Mouse (Mus musculus): ENCODE measurements around the gene Foxo1. TPM values are rescaled to one million over a fixed set of nuclear protein-coding genes. Genes with fewer than 3 reads are reported as not detected.

Foxo1 gene
- total and polyA plus RNA-seq, 2 experiments from 2014 or later, result 3.6 to 4.7 TPM

DNA sequence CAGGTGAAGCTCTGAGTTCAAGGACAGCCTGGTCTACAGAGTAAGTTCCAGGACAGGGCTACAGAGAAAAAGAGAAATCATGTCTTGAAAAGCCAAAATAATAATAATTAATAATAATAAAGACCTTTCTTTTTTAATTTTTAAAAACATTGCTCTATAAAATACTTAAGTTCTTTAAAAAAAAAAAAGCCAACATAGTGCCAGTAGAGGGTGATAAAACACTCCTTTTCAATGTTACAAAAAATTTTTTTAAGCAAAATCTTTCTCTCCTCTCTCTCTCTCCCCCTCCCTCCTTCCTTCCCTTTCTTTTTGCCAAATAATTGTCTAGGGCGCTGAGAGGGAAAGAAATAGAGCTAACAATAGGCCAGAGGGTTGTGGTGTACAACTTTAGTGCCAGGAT is 17.0 kb upstream of the Foxo1 start:
- no peaks in the 10 kb centered on the region for H3K4me1 ChIP-seq (ENCODE audit: control insufficient read depth, insufficient read depth)
- no peak overlapping the region for H3K27ac ChIP-seq (ENCODE audit: low read depth)
- no peak for DNase-seq (ENCODE audit: low spot score)
- H3K9ac ChIP-seq (replicated peaks; ENCODE audit: low read depth, low read length), result no peak overlapping the region
- H3K27me3 ChIP-seq (ENCODE audit: control insufficient read depth, insufficient read depth, low read length), result no peaks in the 10 kb centered on the region
- H3K4me3 ChIP-seq (ENCODE audit: low read depth, low read length), result no peak overlapping the region
- ATAC-seq (ENCODE audit: insufficient read depth, low read depth), result no peak
- TF ChIP-seq CTCF (IDR thresholded peaks at IDR 0.05; ENCODE audit: low read depth), result no peak
- 20% methylated on average over 1 of the region's 1 CpGs for WGBS
- no peak overlapping the region for H3K4me2 ChIP-seq (ENCODE audit: low read depth, low read length)
- H3K36me3 ChIP-seq (replicated peaks; ENCODE audit: control insufficient read depth, insufficient read depth, low read length), result no peaks in the 10 kb centered on the region
- no peaks in the 10 kb centered on the region for H3K9me3 ChIP-seq (replicated peaks; ENCODE audit: control insufficient read depth, low read length)

DNA sequence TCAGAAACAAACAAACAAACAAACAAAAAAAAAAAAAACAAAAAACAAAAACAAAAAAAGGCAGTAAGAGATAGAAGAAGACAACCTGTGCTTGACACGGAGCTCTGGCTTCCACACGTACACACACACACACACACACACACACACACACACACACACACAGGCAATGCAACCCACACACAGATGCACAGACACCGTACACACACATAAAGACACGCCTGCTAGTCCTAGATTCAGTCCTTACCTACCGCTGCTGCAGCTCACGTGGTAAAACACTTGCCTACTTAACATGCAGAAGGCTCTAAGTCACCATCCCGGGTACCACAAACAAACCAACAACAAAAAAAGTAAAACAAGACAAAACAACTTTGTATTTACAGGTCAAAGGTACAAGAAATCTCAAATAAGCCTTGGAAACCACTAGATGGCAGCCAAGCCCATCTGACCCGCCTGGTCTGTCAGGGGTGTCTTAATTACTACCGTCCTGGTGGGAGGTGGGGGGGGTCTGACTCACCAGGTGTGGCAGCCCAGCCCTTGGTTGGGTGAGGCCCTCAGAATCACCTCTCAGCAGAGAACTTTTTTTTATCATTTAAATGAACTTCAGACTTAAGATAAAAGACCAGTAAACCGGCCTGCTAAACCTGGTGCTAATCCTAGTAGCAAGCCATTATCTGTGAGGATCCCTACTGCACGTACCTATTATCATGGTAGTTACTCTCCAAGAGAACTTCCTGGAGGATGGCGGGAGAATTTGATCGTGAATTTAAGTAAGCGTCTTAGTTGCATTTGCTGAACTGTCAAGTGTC is 14.3 kb upstream of the Foxo1 start:
- Histone ChIP-seq H3K36me3 (replicated peaks; ENCODE audit: control insufficient read depth, insufficient read depth, low read length) (no peaks in the 10 kb centered on the region), H3K4me2 (ENCODE audit: low read depth, low read length) (no peak overlapping the region), H3K9ac (replicated peaks; ENCODE audit: low read depth, low read length) (no peak overlapping the region), H3K9me3 (replicated peaks; ENCODE audit: control insufficient read depth, low read length) (no peaks in the 10 kb centered on the region), H3K4me1 (ENCODE audit: control insufficient read depth, insufficient read depth) (0 out of 2 replicates have a peak, but pooled peaks cover 7% of the 10 kb centered on the region), H3K27me3 (ENCODE audit: control insufficient read depth, insufficient read depth, low read length) (no peaks in the 10 kb centered on the region), H3K4me3 (ENCODE audit: low read depth, low read length) (no peak overlapping the region), H3K27ac (ENCODE audit: low read depth) (no peak overlapping the region)
- DNase-seq (ENCODE audit: low spot score) (no peak), ATAC-seq (ENCODE audit: insufficient read depth, low read depth) (no peak)
- 25% methylated on average over 14 of the region's 14 CpGs for WGBS
- TF ChIP-seq CTCF (IDR thresholded peaks at IDR 0.05; ENCODE audit: low read depth), result peak; percentile 60
- no peak for TF ChIP-seq EP300 (IDR thresholded peaks at IDR 0.05; ENCODE audit: low read depth)

DNA sequence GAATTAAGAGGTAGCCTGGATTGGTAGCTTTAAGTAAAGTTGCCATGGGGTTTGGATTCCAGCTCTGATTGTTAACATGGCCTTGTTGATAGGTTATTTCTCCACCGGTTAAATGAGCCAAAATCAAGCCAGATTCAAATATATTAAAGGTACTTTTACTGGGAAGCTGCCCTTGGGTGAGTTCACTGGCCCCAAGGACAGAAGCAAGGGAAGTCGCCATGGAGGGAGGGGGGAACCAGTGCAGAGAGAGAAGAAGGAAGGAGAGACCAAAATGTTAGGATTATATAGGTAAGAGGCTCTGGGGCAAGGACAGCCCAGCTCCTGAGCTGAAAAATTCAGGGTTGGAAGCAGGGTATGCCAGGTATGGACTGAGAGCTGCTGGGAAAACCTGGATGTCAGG is 13.6 kb upstream of the Foxo1 start:
- Histone ChIP-seq H3K9me3 (replicated peaks; ENCODE audit: control insufficient read depth, low read length) (no peaks in the 10 kb centered on the region), H3K9ac (replicated peaks; ENCODE audit: low read depth, low read length) (no peak overlapping the region), H3K4me3 (ENCODE audit: low read depth, low read length) (no peak overlapping the region), H3K36me3 (replicated peaks; ENCODE audit: control insufficient read depth, insufficient read depth, low read length) (no peaks in the 10 kb centered on the region), H3K4me1 (ENCODE audit: control insufficient read depth, insufficient read depth) (0 out of 2 replicates have a peak, but pooled peaks cover 7% of the 10 kb centered on the region), H3K27ac (ENCODE audit: low read depth) (no peak overlapping the region), H3K27me3 (ENCODE audit: control insufficient read depth, insufficient read depth, low read length) (peaks cover under 1% of the 10 kb centered on the region; the same call in 1 of the 2 replicates), H3K4me2 (ENCODE audit: low read depth, low read length) (no peak overlapping the region)
- no peak for TF ChIP-seq CTCF (IDR thresholded peaks at IDR 0.05; ENCODE audit: low read depth)
- TF ChIP-seq EP300 (IDR thresholded peaks at IDR 0.05; ENCODE audit: low read depth), result no peak
- no peak for DNase-seq (ENCODE audit: low spot score)
- ATAC-seq (ENCODE audit: insufficient read depth, low read depth), result no peak
- WGBS, result 26% methylated on average over 2 of the region's 2 CpGs

DNA sequence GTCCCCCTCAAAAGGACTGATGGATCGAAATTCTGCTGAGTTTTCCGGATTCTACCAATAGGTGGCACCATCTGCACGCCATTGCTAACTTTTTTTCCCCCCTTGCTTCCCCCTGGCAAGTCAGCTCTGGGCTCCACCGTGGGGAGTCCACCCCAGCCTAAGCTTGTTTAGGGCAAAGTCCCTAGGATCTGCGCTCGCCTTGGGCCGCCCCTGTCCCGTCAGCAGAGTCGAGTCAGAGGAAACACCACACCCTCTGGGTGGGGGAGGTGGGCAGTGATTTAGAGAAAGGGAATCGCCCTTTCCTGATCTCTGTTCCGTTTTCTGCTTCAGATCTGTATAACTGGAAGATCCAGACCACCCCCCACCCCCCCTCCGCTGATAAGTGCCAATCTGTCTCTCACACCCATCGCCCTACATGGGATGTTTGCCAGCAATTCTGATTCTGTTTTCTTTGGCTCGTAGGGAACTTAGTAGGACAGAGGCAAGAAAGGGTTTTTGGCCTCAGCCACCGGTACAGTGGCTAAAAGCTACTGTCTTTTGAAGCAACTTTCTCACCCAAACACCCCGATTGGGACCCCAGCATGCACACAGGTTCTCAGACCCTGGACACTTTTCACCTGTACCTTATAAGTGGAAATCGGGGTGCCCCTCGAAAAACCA is 10.2 kb upstream of the Foxo1 start:
- 8% methylated on average over 18 of the region's 18 CpGs for WGBS
- H3K4me1 ChIP-seq (ENCODE audit: control insufficient read depth, insufficient read depth), result 0 out of 2 replicates have a peak, but pooled peaks cover 7% of the 10 kb centered on the region
- H3K9ac ChIP-seq (replicated peaks; ENCODE audit: low read depth, low read length), result peak overlapping the region; percentile 45
- H3K27ac ChIP-seq (ENCODE audit: low read depth), result peak overlapping the region; percentile 45; the same call in 1 of the 2 replicates
- H3K9me3 ChIP-seq (replicated peaks; ENCODE audit: control insufficient read depth, low read length), result no peaks in the 10 kb centered on the region
- peak; percentile 76 for TF ChIP-seq CTCF (IDR thresholded peaks at IDR 0.05; ENCODE audit: low read depth)
- 0 out of 2 replicates have a peak, but pooled peaks have one; percentile 46 for TF ChIP-seq EP300 (IDR thresholded peaks at IDR 0.05; ENCODE audit: low read depth)
- peak overlapping the region; percentile 66 for H3K4me2 ChIP-seq (ENCODE audit: low read depth, low read length)
- ATAC-seq (ENCODE audit: insufficient read depth, low read depth), result peak; percentile 63
- peak; percentile 69 for DNase-seq (ENCODE audit: low spot score)
- peak overlapping the region; percentile 41 for H3K4me3 ChIP-seq (ENCODE audit: low read depth, low read length)
- no peaks in the 10 kb centered on the region for H3K36me3 ChIP-seq (replicated peaks; ENCODE audit: control insufficient read depth, insufficient read depth, low read length)
- H3K27me3 ChIP-seq (ENCODE audit: control insufficient read depth, insufficient read depth, low read length), result peaks cover 8% of the 10 kb centered on the region; the same call in 1 of the 2 replicates

DNA sequence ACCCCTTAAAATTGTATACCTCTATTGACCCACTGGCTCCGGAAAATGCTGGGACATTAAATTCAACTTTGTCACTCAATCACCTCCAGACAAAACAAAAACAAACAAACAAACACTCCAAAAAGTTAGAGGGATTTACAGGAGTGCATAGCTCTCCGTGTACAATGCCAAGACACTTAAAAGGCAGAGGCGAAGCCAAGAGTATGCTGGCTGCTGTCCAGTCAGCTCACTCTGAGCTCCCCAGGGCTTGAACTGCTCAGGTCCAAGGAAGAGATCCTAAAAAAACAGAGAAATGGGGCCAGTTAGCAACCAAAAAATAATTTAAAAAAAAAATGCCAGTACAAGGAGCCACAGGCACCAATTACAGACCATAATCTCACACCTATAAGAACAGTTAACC is 9.6 kb upstream of the Foxo1 start:
- H3K36me3 ChIP-seq (replicated peaks; ENCODE audit: control insufficient read depth, insufficient read depth, low read length), result no peaks in the 10 kb centered on the region
- peak overlapping the region; percentile 66 for H3K4me2 ChIP-seq (ENCODE audit: low read depth, low read length)
- H3K4me3 ChIP-seq (ENCODE audit: low read depth, low read length), result peak overlapping the region; percentile 41
- 0 out of 2 replicates have a peak, but pooled peaks cover 7% of the 10 kb centered on the region for H3K4me1 ChIP-seq (ENCODE audit: control insufficient read depth, insufficient read depth)
- peaks cover 8% of the 10 kb centered on the region; the same call in 1 of the 2 replicates for H3K27me3 ChIP-seq (ENCODE audit: control insufficient read depth, insufficient read depth, low read length)
- DNase-seq (ENCODE audit: low spot score), result peak; percentile 74
- H3K9ac ChIP-seq (replicated peaks; ENCODE audit: low read depth, low read length), result peak overlapping the region; percentile 45; the same call in 1 of the 2 replicates
- no peak for TF ChIP-seq EP300 (IDR thresholded peaks at IDR 0.05; ENCODE audit: low read depth)
- no peak for TF ChIP-seq CTCF (IDR thresholded peaks at IDR 0.05; ENCODE audit: low read depth)
- 11% methylated on average over 3 of the region's 3 CpGs for WGBS
- no peaks in the 10 kb centered on the region for H3K9me3 ChIP-seq (replicated peaks; ENCODE audit: control insufficient read depth, low read length)
- no peak for ATAC-seq (ENCODE audit: insufficient read depth, low read depth)
- no peak overlapping the region for H3K27ac ChIP-seq (ENCODE audit: low read depth)
